Mouse (Mus musculus) midbrain, embryonic 15.5 days (tissue): ENCODE measurements around the gene Nt5c2. TPM values are rescaled to one million over a fixed set of nuclear protein-coding genes. Genes with fewer than 3 reads are reported as not detected.
"Not testable (repeated sequence)": the region's sequence is repeated elsewhere in the genome, so short reads cannot be mapped to it uniquely, and the experiment has no call there.

Experiments
- ATAC-seq: fragments of 200-750 bp; cut with Nextera tagmentation; replicated peaks from 2 replicates; pipeline ENCODE4 v1.8.0; 2017; ENCODE audit warnings: moderate TSS enrichment
- H3K27ac ChIP-seq: fragments of 300-500 bp; sonication (generic); 2 replicates; pipeline ENCODE4 v1.5.1; 2015; ENCODE audit warnings: mild to moderate bottlenecking, inconsistent platforms
- H3K27me3 ChIP-seq: fragments of 300-500 bp; sonication (generic); replicated peaks from 2 replicates; pipeline ENCODE4 v1.6.1; 2015; ENCODE audit warnings: inconsistent platforms
- H3K36me3 ChIP-seq: fragments of 300-500 bp; sonication (generic); replicated peaks from 2 replicates; pipeline ENCODE4 v1.6.1; 2015; ENCODE audit warnings: inconsistent platforms
- H3K4me1 ChIP-seq: fragments of 300-500 bp; sonication (generic); 2 replicates; pipeline ENCODE4 v1.6.1; 2015; ENCODE audit warnings: inconsistent platforms
- H3K4me2 ChIP-seq: fragments of 300-500 bp; sonication (generic); 2 replicates; pipeline ENCODE4 v1.6.1; 2015; ENCODE audit warnings: inconsistent platforms, mild to moderate bottlenecking, moderate library complexity
- H3K4me3 ChIP-seq: fragments of 300-500 bp; sonication (generic); 2 replicates; pipeline ENCODE4 v1.5.1; 2015; ENCODE audit warnings: mild to moderate bottlenecking, inconsistent platforms
- H3K9ac ChIP-seq: fragments of 300-500 bp; sonication (generic); 2 replicates; pipeline ENCODE4 v1.6.1; 2015; ENCODE audit warnings: mild to moderate bottlenecking, inconsistent platforms
- H3K9me3 ChIP-seq: fragments of 300-500 bp; sonication (generic); 2 replicates; pipeline ENCODE4 v1.6.1; 2016; ENCODE audit warnings: inconsistent platforms
- WGBS: fragments of 180-500 bp; shearing (Covaris S2); methylation state at CpG from one replicate; pipeline ENCODE4 v1.1.7; 2015; ENCODE audit warnings: mixed read lengths; 5-methylcytosine and 5-hydroxymethylcytosine counted together
- polyA plus RNA-seq: library from polyadenylated mRNA; unstranded; fragments of >200 nt; fragmentation: Nextera tagmentation; extraction: Ambion mirVana; gene quantifications from 2 replicates; pipeline ENCODE4 v1.2.1, GENCODE M21; 2015

The Nt5c2 gene
- polyA plus RNA-seq, 1 experiment from 2014 or later = 87.7 TPM

DNA sequence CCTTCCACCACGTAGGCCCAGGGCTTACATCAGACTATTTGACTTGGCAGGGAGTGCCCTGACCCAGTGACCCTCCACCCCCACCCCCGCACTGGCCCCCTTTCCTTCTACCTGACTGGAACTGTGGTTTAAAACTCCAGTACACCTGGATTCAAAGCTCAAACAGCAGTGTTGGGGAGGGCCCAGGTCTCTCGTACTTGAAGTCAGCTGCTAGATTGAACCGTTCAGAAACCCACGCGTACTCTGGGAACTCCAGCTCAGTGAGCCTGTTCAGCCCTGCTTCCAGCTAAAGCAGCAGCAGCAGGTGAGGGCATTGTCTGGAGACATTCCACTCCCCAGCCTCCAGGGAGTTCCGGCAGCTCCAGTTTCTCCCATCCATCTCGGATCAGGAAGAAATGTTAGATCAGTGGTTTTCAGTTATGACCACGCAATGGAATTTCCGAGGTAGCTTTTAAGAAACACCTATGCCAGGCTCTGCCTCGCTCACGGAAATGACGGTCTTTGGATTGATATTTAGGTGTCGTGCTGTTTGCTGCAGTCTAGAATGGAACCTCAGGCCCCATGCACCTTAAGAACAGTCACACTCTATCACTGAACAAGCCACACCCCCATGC, 31.5 kb downstream of the Nt5c2 start:
- Histone ChIP-seq H3K27me3 (no peaks in the 10 kb centered on the region), H3K4me2 (no peak overlapping the region)
- 56% methylated on average over 14 of the region's 14 CpGs for WGBS

DNA sequence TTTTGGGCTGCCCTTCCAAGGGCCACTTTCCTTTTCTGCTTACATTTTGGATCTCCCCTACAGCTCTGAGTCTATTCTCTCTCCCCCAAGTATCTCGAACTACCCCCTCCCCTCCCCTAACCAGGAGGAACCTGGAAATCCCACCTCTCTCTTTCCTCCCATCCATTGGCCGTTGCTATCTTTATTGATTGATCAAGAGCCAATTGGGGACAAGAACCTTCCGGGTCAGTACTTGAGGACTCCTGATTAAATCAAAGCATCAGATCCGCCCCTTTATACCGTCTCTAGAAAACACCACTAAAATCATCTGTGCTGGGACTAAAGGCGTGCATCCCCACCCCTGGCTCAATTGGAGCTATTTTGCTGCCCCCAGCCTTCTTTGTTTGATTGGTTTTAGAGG, 33.5 kb downstream of the Nt5c2 start:
- WGBS = 44% methylated on average over 6 of the region's 6 CpGs
- ATAC-seq = no peak
- H3K36me3 ChIP-seq = no peaks in the 10 kb centered on the region
- no peaks in the 10 kb centered on the region for H3K9me3 ChIP-seq
- H3K4me1 ChIP-seq = peaks cover 5% of the 10 kb centered on the region; the same call in 1 of the 2 replicates
- no peak overlapping the region for H3K27ac ChIP-seq
- no peaks in the 10 kb centered on the region for H3K27me3 ChIP-seq
- no peak overlapping the region for H3K4me2 ChIP-seq
- H3K9ac ChIP-seq = no peak overlapping the region
- no peak overlapping the region for H3K4me3 ChIP-seq

More for the DNA sequence above, 31.5 kb downstream of the Nt5c2 start:
- Histone ChIP-seq H3K9ac (no peak overlapping the region), H3K36me3 (no peaks in the 10 kb centered on the region), H3K27ac (no peak overlapping the region), H3K4me3 (no peak overlapping the region), H3K9me3 (no peaks in the 10 kb centered on the region), H3K4me1 (peaks cover 5% of the 10 kb centered on the region; the same call in 1 of the 2 replicates)
- no peak for ATAC-seq

DNA sequence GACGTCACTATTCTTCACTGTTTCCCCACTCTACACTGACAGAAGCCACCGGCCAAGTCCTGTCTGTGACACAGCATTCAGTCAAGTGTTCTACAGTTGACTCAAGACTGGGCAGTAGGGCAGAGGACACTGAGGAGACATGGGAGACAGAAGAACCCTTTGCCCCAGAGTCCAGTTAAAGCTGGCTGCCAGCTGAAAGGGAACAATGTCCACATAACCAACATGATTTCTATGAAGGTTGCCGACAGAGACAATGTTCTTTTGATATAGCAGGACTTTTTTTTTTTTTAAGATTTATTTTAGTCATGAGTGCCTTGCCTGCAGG, 35.2 kb downstream of the Nt5c2 start:
- H3K27ac ChIP-seq = no peak overlapping the region
- H3K27me3 ChIP-seq = no peaks in the 10 kb centered on the region
- H3K9me3 ChIP-seq = no peaks in the 10 kb centered on the region
- ATAC-seq = no peak
- H3K9ac ChIP-seq = no peak overlapping the region
- no peak overlapping the region for H3K4me3 ChIP-seq
- peaks cover 5% of the 10 kb centered on the region; the same call in 1 of the 2 replicates for H3K4me1 ChIP-seq
- no peak overlapping the region for H3K4me2 ChIP-seq
- 81% methylated on average over 3 of the region's 3 CpGs for WGBS
- H3K36me3 ChIP-seq = no peaks in the 10 kb centered on the region

DNA sequence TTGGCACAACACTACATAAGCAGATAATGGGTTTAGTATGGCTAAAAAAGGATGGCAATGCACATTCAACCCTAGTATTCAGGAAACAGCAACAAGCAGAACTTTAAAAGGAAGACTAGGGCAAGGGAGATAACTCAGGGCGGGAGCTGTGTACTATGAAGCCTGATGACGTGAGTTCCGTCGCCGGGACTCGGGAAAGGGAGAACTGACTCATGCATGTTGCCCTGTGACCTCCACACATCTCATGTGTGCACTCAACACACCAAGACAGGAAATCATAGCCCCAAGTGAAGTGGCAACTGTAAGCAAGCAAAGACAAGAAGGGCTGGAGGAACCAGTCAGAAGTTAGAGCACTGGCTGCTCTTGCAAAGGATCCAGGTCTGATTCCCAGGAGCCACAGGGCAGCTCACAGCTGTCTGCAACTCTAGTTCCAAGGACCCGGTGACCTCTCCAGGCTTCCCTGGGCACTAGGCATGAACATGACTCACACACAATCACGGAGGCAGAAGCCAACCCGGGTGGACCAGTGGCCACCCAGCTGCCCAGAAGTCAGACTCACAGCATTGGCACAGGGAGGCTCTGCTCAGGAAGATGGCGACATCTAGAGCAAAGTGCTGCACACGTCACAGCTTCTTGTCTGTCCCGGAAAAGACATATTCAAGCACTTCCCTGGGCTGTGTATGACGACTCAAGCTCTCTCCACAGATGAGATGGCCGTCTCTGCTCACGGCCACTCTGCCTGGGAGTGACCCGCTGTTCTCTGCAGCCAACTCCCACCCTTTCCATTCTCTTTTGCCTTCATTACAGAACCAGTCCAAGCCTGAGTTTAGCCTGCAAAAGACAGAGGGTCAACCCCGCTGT, 35.8 kb downstream of the Nt5c2 start:
- Histone ChIP-seq H3K9ac (no peak overlapping the region), H3K9me3 (no peaks in the 10 kb centered on the region), H3K36me3 (no peaks in the 10 kb centered on the region), H3K4me1 (peaks cover 5% of the 10 kb centered on the region; the same call in 1 of the 2 replicates), H3K27me3 (no peaks in the 10 kb centered on the region), H3K4me3 (no peak overlapping the region), H3K4me2 (no peak overlapping the region), H3K27ac (no peak overlapping the region)
- no peak for ATAC-seq
- 89% methylated on average over 17 of the region's 17 CpGs for WGBS

DNA sequence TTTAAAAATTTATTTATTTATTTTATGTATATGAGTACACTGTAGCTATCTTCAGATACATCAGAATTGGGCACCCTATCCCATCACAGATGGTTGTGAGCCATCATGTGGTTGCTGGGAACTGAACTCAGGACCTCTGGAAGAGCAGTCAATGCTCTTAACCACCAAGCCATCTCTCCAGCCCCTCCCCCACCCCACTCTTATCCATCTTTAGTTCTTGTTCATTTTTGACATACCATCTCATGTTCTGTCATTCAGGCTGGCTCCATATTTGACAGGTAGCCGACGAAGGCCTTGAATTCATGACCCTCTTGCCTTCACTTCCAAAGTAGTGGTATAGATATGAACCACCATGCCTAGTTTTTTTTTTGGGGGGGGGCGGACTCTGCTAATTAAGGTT, 36.9 kb downstream of the Nt5c2 start:
- H3K4me3 ChIP-seq, H3K27me3 ChIP-seq, ATAC-seq, H3K4me1 ChIP-seq, H3K9me3 ChIP-seq, H3K4me2 ChIP-seq, H3K9ac ChIP-seq, H3K36me3 ChIP-seq, H3K27ac ChIP-seq: not testable (repeated sequence)
- 94% methylated on average over 3 of the region's 3 CpGs for WGBS

DNA sequence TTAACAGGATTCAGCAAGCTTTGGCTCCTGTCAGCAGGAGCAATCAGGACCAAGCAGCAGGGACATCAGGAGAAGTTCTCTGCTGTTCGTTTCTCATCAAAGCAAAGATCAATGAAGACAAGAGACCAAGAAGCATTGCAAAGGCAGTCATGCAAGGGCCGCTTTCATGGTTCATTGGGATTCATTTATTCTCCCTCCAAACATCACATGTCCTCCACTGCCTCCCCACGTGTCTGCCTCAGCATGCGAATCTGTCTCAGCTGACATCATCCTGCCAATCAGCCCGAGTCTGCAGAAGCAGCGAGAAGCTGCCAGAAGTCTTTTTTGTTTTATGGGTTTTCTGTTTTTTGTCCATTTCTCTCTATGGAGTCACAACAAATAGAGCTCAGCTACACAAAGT, 37.5 kb downstream of the Nt5c2 start:
- Histone ChIP-seq H3K9ac (no peak overlapping the region), H3K36me3 (no peaks in the 10 kb centered on the region), H3K4me1 (peaks cover 2% of the 10 kb centered on the region), H3K9me3 (no peaks in the 10 kb centered on the region), H3K27me3 (no peaks in the 10 kb centered on the region), H3K27ac (no peak overlapping the region), H3K4me3 (no peak overlapping the region), H3K4me2 (no peak overlapping the region)
- no peak for ATAC-seq
- WGBS = 14% methylated on average over 6 of the region's 6 CpGs

DNA sequence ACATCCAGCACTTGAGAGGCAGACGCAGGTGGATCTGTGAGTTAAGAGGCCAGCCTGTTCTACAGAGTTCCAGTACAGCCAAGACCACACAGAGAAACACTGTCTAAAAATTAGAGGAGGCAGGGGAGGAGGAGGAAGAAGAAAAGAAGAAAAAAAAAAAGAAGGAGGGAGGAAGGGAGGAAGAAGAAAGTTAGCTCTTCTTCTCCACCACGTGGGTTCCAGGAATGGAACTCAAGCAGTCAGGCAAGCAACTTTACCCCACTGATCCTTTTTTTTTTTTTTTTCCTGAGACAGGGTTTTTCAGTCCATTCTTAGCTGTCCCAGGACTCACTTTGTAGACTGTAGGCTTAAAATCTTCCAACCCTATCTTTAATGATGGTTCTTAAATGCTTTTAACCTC, 38.2 kb downstream of the Nt5c2 start:
- Histone ChIP-seq H3K4me2 (no peak overlapping the region), H3K9me3 (no peaks in the 10 kb centered on the region), H3K9ac (no peak overlapping the region), H3K27me3 (no peaks in the 10 kb centered on the region), H3K27ac (no peak overlapping the region), H3K4me1 (peaks cover 9% of the 10 kb centered on the region), H3K36me3 (no peaks in the 10 kb centered on the region), H3K4me3 (no peak overlapping the region)
- WGBS = 63% methylated on average over 2 of the region's 2 CpGs
- ATAC-seq = no peak

DNA sequence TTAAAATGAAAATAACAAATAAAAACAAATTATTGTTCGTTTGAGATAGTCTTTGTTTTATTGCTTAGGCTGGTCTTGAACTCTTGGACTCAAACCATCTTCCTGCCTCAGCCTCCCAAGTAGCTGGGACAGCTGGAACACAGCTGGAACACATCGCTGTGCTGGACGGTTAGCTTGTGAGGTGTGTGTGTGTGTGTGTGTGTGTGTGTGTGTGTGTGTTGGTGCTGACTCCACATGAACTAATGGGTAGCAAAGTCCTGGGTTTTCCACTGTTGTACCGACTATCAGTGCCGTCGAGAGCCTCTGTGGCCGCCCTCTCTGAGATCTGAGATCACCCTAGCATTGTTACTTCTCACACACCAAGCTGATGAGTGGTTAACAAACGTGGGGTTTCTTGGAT, 39.0 kb downstream of the Nt5c2 start:
- no peaks in the 10 kb centered on the region for H3K36me3 ChIP-seq
- WGBS = 85% methylated on average over 8 of the region's 8 CpGs
- no peak overlapping the region for H3K9ac ChIP-seq
- H3K9me3 ChIP-seq = no peaks in the 10 kb centered on the region
- H3K27ac ChIP-seq = no peak overlapping the region
- peaks cover 17% of the 10 kb centered on the region for H3K4me1 ChIP-seq
- H3K27me3 ChIP-seq = no peaks in the 10 kb centered on the region
- H3K4me3 ChIP-seq = no peak overlapping the region
- no peak for ATAC-seq
- no peak overlapping the region for H3K4me2 ChIP-seq

DNA sequence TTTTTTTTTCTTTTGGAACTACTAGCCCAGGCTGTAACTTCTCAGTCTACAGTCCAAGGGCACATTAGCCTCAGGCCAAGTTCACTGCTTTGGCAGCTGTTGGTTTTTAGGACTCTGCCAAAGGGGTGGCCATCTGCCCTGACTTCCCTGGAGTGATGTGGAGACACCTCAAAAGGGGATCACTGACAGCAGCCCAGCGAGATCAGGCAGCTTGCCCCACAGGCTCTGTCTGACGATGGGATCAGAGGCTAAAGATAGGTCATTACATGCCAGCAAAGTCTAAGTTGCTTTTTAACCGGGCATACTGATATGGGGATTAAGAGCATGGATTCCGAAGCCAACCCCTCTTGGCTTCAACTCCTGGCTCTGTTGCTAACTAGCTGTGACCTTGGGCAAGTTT, 39.4 kb downstream of the Nt5c2 start:
- WGBS = 66% methylated on average over 4 of the region's 4 CpGs
- no peak for ATAC-seq
- Histone ChIP-seq H3K9ac (no peak overlapping the region), H3K4me2 (no peak overlapping the region), H3K27me3 (no peaks in the 10 kb centered on the region), H3K4me1 (peaks cover 20% of the 10 kb centered on the region), H3K27ac (no peak overlapping the region), H3K9me3 (no peaks in the 10 kb centered on the region), H3K36me3 (no peaks in the 10 kb centered on the region), H3K4me3 (no peak overlapping the region)

DNA sequence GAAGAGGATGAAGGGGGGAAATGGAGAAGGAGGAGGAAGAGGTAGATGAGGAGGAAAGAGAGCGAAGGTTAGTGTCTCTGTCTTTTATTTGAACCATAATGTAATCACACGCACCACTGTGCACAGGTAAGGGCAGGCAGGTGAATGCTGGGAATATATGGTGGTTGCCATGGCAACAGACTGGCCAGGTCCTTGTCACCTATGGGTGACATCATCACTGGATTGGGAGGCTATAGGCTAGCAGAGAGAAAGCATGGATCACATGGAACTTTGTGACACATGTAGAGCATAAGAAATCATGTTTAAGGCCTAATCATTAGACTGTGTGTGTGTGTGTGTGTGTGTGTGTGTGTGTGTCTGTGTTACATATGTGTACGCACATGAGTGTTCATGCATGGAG, 42.8 kb downstream of the Nt5c2 start:
- H3K9ac ChIP-seq = no peak overlapping the region
- 85% methylated on average over 3 of the region's 3 CpGs for WGBS

DNA sequence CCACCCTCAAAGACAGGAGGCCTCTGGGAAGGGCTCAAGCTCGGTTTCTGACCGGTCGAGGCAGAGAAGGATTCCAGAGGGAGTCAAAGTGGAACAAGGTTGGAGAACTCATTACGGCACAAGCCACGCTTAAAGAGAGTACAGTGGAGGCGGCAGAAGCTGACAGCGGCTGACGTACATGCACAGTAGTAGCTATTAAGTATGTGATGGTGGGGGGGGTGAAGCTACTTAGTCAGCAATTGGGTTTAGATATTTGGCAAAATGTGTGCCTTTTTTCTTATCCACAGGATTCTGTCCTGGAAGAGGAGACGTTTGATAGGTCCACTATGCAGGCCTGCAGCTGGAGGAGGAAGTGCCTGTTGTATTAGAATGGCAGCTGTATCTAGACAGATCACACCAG, 43.2 kb downstream of the Nt5c2 start:
- Histone ChIP-seq H3K27ac (peak overlapping the region; percentile 90), H3K27me3 (no peaks in the 10 kb centered on the region), H3K36me3 (no peaks in the 10 kb centered on the region), H3K4me3 (no peak overlapping the region), H3K4me2 (no peak overlapping the region), H3K9ac (no peak overlapping the region), H3K9me3 (no peaks in the 10 kb centered on the region), H3K4me1 (peaks cover 26% of the 10 kb centered on the region)
- ATAC-seq = peak; percentile 53; the same call in 1 of the 2 replicates
- 37% methylated on average over 9 of the region's 9 CpGs for WGBS

More for the DNA sequence above, 42.8 kb downstream of the Nt5c2 start:
- Histone ChIP-seq H3K27me3 (no peaks in the 10 kb centered on the region), H3K4me1 (peaks cover 26% of the 10 kb centered on the region), H3K36me3 (no peaks in the 10 kb centered on the region), H3K4me2 (no peak overlapping the region), H3K27ac (peak overlapping the region; percentile 90), H3K9me3 (no peaks in the 10 kb centered on the region), H3K4me3 (no peak overlapping the region)
- peak; percentile 50 for ATAC-seq

DNA sequence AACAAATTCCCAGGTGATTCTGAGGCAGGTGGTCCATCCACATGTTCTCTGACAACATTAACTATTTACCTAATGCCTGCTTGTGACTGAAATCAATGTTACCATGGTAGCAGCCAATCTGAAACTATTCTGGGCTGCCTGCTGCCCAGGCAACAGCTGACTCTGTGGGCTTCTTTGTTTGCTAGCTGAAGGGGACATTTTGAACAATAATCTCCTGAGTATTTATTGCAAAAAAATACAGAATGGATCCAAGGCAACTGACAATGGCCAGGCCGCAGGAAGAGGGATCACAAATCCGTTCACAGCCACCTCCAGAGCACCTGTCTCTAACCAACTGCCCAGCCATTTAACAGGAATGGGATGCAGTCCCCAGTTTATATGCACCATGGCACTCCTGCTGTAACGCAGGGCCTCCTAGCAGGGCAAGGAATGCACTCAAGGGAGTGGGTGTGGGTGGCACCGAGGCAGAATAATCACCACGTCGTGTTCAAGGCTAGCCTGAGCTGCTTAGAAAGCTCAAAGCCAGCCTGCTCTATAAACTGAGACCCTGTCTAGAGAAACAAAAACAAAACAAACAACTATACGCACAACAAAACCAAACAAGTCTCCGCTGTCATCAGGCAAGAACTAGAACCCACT, 43.8 kb downstream of the Nt5c2 start:
- 23% methylated on average over 8 of the region's 8 CpGs for WGBS
- Histone ChIP-seq H3K9ac (no peak overlapping the region), H3K4me2 (0 out of 2 replicates have a peak overlapping the region, but pooled peaks have one; percentile 24), H3K27ac (peak overlapping the region; percentile 90), H3K36me3 (no peaks in the 10 kb centered on the region), H3K4me1 (peaks cover 26% of the 10 kb centered on the region), H3K27me3 (no peaks in the 10 kb centered on the region), H3K4me3 (no peak overlapping the region), H3K9me3 (no peaks in the 10 kb centered on the region)
- peak; percentile 78 for ATAC-seq
